Mouse (Mus musculus) midbrain, embryonic 10.5 days (tissue): ENCODE measurements around the gene Prkg2. TPM values are rescaled to one million over a fixed set of nuclear protein-coding genes. Genes with fewer than 3 reads are reported as not detected.

Experiments used
- DNase-seq: peaks from one replicate; pipeline ENCODE4 v3.0.0-alpha.2; 2017; ENCODE audit warnings: low spot score
- H3K27ac ChIP-seq: fragments of 300-500 bp; sonication (generic); replicated peaks from 2 replicates; pipeline ENCODE4 v1.5.1; 2016; ENCODE audit warnings: mild to moderate bottlenecking
- H3K27me3 ChIP-seq: fragments of 300-500 bp; sonication (generic); 2 replicates; pipeline ENCODE4 v1.6.1; 2016; ENCODE audit warnings: low read depth, mild to moderate bottlenecking; ENCODE audit not compliant: poor library complexity, severe bottlenecking
- H3K36me3 ChIP-seq: fragments of 300-500 bp; sonication (generic); 2 replicates; pipeline ENCODE4 v1.6.1; 2016; ENCODE audit warnings: mild to moderate bottlenecking, moderate library complexity
- H3K4me1 ChIP-seq: fragments of 300-500 bp; sonication (generic); 2 replicates; pipeline ENCODE4 v1.6.1; 2016
- H3K4me3 ChIP-seq: fragments of 300-500 bp; sonication (generic); 2 replicates; pipeline ENCODE4 v1.5.1; 2016; ENCODE audit warnings: mild to moderate bottlenecking, moderate library complexity
- H3K9me3 ChIP-seq: fragments of 300-500 bp; sonication (generic); replicated peaks from 2 replicates; pipeline ENCODE4 v1.6.1; 2016; ENCODE audit warnings: mild to moderate bottlenecking
- WGBS: fragments of 180-500 bp; shearing (Covaris S2); methylation state at CpG from one replicate; pipeline ENCODE4 v1.1.7; 2016; 5-methylcytosine and 5-hydroxymethylcytosine counted together
- polyA plus RNA-seq: library from polyadenylated mRNA; unstranded; fragments of >200 nt; fragmentation: Nextera tagmentation; extraction: Ambion mirVana; gene quantifications from 2 replicates; pipeline ENCODE4 v1.2.1, GENCODE M21; 2016

Prkg2 gene
- polyA plus RNA-seq, 1 experiment from 2014 or later, result 0.90 TPM

DNA sequence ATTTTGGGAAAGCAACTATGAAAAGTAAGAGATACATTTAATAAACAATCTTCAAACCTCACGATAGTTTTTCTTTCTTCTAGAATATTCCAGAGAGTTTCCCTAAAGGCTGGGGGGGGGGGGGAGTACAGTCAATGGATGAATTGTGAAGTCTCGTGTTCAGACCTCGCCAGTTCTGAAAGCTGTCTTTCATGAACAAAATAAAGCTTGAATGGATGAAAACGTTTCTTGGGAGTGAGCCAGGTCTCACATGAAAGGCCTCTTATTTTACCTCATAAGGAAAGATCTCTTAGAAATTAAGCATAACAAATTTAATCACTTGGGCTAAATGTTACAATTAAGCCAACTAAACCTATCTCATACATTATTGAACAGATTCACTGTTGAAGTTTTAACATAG is 72.0 kb downstream of the Prkg2 start:
- peaks cover 7% of the 10 kb centered on the region; the same call in 1 of the 2 replicates for H3K4me1 ChIP-seq
- no peaks in the 10 kb centered on the region for H3K36me3 ChIP-seq
- H3K27me3 ChIP-seq, result no peaks in the 10 kb centered on the region
- H3K9me3 ChIP-seq, result no peaks in the 10 kb centered on the region
- no peak overlapping the region for H3K27ac ChIP-seq
- no peak for DNase-seq
- WGBS, result 77% methylated on average over 4 of the region's 4 CpGs
- H3K4me3 ChIP-seq, result no peak overlapping the region

DNA sequence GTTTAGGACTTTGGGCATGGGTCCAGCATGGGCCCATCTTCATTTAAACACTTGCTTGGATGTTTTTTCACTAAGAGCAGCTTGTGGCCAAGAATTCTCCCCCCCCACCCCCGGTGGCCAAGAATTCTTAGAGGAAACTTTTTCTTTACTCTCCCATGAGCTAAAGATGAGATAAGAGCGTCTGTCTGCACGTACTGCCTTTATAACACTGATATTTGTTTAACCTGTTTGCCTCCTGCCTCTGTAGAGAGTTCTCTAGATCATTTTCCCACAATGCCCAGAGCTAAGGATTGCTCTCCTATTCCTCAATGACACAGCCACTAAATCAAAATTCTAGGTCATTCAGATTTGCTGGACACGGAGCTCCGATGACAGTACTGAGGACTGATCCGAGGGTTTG is 72.8 kb downstream of the Prkg2 start:
- DNase-seq, result no peak
- H3K9me3 ChIP-seq, result no peaks in the 10 kb centered on the region
- no peaks in the 10 kb centered on the region for H3K27me3 ChIP-seq
- H3K36me3 ChIP-seq, result no peaks in the 10 kb centered on the region
- no peak overlapping the region for H3K4me3 ChIP-seq
- no peak overlapping the region for H3K27ac ChIP-seq
- 87% methylated on average over 6 of the region's 6 CpGs for WGBS
- peaks cover 7% of the 10 kb centered on the region; the same call in 1 of the 2 replicates for H3K4me1 ChIP-seq

DNA sequence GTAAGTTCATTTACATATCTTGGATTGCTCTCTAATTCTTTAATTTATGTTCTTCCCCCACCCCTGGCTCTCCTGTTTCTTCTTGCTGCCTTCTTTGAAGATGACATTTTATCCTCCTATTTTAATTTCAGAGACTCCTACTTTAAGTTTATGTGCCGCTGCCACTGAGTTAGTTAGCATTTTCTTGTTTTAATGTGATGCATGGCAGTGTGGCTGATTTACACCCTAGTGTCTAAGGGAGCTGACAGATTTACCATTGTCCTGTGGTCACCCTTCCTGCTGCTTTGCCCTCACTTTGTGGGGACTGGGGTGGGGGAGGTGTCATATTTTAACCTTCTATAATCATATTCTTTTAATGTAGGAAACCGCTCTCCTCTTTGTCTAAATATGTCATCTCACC is 74.7 kb downstream of the Prkg2 start:
- H3K27ac ChIP-seq, result 0 out of 2 replicates have a peak overlapping the region, but pooled peaks have one; percentile 46
- H3K4me1 ChIP-seq, result peaks cover 10% of the 10 kb centered on the region; the same call in 1 of the 2 replicates
- no peaks in the 10 kb centered on the region for H3K9me3 ChIP-seq
- 70% methylated on average over 2 of the region's 2 CpGs for WGBS
- DNase-seq, result no peak
- no peaks in the 10 kb centered on the region for H3K27me3 ChIP-seq
- no peaks in the 10 kb centered on the region for H3K36me3 ChIP-seq
- H3K4me3 ChIP-seq, result no peak overlapping the region

DNA sequence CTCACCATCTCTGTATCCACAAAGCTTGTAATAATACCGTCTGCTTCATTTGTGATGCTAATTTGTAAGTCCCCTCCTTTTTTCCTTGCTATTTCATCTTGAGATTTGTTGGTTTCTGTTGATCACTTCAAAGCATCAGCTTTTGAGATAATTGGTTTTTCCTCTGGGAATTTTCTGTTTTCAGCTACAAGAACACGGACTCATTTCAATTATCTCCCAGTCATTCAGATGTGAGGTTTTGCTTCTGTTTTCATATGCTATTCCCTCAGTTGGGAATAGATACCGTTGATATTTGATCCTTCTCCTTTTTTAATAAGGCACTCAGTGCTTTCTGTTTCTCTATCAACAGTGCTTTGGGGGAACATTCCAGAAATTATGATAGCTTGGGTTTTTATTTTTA is 81.6 kb downstream of the Prkg2 start:
- Histone ChIP-seq H3K27me3 (no peaks in the 10 kb centered on the region), H3K4me1 (0 out of 2 replicates have a peak, but pooled peaks cover 4% of the 10 kb centered on the region), H3K36me3 (no peaks in the 10 kb centered on the region), H3K27ac (no peak overlapping the region), H3K4me3 (no peak overlapping the region), H3K9me3 (no peaks in the 10 kb centered on the region)
- 55% methylated on average over 3 of the region's 3 CpGs for WGBS
- no peak for DNase-seq

DNA sequence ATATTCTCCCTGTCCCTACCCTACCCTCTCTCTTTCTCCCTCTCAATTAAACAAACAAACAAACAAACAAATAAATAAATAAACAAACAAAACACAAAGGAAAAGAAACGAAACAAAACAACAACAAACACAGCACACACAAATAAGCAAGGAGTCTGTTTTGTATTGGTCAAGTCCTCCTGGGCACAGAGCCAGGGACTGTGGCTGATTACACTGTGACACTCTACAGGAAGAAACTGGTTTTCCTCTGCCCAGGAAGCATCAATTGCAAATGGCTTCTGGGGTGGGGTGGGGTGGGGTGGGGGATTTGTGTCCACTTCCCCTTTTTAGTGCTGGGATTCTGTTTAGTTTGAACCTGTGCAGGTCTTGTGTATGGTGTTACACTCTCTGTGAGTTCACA is 83.8 kb downstream of the Prkg2 start:
- WGBS, result 56% methylated on average over 1 of the region's 1 CpGs
- Histone ChIP-seq H3K4me1 (no peaks in the 10 kb centered on the region), H3K36me3 (no peaks in the 10 kb centered on the region), H3K27me3 (no peaks in the 10 kb centered on the region), H3K27ac (no peak overlapping the region), H3K9me3 (no peaks in the 10 kb centered on the region), H3K4me3 (no peak overlapping the region)
- no peak for DNase-seq

DNA sequence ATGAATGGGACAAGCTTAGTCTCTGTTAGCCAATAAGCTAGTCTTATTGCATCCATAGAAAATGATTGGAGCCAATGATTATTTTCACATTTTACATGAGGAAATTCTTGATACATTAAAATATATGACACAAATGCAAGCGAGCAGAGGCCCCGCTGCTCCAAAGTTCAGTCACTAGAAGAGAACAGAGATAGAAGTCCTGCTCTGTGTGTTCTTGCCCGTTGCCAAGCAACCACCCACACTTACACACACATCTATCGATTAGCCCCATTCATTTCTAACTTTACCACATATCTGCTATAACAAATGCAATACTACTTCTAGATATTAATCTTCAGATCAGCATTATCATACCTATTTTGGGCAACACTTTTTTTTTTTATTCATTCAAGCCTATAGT is 85.6 kb downstream of the Prkg2 start:
- no peak for DNase-seq
- H3K27ac ChIP-seq, result no peak overlapping the region
- WGBS, result 88% methylated on average over 4 of the region's 4 CpGs
- no peaks in the 10 kb centered on the region for H3K9me3 ChIP-seq
- H3K27me3 ChIP-seq, result no peaks in the 10 kb centered on the region
- H3K36me3 ChIP-seq, result no peaks in the 10 kb centered on the region
- peaks cover 2% of the 10 kb centered on the region; the same call in 1 of the 2 replicates for H3K4me1 ChIP-seq
- no peak overlapping the region for H3K4me3 ChIP-seq

DNA sequence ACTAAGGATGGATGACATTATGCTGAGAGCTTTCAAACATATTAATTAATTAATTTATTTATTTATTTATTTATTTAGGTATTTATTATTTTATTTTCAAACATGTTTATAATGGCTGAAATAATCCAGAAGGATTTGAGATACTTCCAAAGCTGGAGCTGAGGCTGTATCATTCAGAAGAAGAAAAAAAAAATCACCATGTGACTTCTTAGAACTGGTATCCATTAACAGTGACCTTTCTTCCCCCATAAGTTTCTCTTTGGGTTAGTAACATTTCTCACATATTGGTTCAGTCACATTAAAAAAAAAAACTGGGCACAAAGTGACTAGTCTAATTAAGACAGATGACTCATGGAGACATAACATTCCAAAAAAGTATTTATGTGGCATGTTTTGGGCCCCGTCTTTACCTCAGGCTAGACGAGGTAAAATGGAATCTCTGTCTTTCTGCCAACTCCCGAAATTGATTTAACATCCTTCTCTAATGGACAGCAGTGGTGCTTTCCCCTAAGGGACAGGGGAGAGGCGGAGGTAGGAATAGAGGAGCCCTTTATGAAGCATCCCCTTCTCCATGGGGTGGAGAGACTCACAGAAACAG is 86.6 kb downstream of the Prkg2 start:
- Histone ChIP-seq H3K4me3 (no peak overlapping the region), H3K27me3 (no peaks in the 10 kb centered on the region), H3K9me3 (no peaks in the 10 kb centered on the region), H3K36me3 (no peaks in the 10 kb centered on the region), H3K4me1 (peaks cover 2% of the 10 kb centered on the region; the same call in 1 of the 2 replicates), H3K27ac (no peak overlapping the region)
- DNase-seq, result no peak
- WGBS, result 84% methylated on average over 4 of the region's 4 CpGs

DNA sequence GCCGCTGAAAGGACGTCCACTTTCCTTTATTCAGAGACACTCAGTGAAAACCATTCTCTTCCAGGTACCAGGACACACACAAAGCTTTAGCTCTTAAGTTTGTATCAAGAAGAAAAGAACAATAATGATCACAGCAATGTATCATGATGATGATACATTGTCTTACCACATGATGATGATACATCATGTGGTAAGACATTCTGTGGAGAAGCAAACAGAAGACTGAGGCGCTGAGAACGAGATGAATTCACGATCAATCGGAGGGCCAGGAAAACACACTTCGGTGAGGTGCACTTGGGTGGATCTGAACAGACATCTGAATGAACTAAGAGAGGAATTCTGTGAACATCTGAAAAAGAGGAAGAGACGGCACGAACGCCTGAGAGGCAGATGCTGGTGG is 87.4 kb downstream of the Prkg2 start:
- H3K4me3 ChIP-seq, result no peak overlapping the region
- H3K4me1 ChIP-seq, result peaks cover 2% of the 10 kb centered on the region; the same call in 1 of the 2 replicates
- H3K9me3 ChIP-seq, result no peaks in the 10 kb centered on the region
- H3K27me3 ChIP-seq, result no peaks in the 10 kb centered on the region
- no peak overlapping the region for H3K27ac ChIP-seq
- no peaks in the 10 kb centered on the region for H3K36me3 ChIP-seq
- DNase-seq, result no peak
- whole genome bisulfite sequencing, result 93% methylated on average over 10 of the region's 10 CpGs

DNA sequence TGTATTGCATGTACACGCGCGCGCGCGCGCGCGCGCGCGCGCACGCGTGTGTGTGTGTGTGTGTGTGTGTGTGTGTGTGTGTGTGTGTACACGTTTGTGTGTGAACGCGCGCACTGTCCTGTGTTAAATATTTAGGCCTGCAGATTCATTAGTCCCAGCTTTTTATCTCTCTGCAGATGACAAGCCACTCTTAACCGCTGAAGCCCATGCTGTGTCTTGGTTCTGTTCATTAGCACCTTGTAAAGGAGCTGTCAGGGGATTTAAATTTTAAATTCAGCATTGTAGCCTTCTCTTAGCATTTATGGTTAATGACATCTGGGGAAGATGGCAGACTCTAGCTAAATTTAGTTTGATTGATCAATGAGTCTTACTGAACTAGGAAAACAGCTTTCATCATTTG is 90.5 kb downstream of the Prkg2 start:
- WGBS, result 96% methylated on average over 20 of the region's 20 CpGs
- Histone ChIP-seq H3K27me3 (no peaks in the 10 kb centered on the region), H3K4me3 (no peak overlapping the region), H3K36me3 (no peaks in the 10 kb centered on the region), H3K9me3 (no peaks in the 10 kb centered on the region), H3K27ac (no peak overlapping the region), H3K4me1 (peaks cover 2% of the 10 kb centered on the region; the same call in 1 of the 2 replicates)
- DNase-seq, result no peak

DNA sequence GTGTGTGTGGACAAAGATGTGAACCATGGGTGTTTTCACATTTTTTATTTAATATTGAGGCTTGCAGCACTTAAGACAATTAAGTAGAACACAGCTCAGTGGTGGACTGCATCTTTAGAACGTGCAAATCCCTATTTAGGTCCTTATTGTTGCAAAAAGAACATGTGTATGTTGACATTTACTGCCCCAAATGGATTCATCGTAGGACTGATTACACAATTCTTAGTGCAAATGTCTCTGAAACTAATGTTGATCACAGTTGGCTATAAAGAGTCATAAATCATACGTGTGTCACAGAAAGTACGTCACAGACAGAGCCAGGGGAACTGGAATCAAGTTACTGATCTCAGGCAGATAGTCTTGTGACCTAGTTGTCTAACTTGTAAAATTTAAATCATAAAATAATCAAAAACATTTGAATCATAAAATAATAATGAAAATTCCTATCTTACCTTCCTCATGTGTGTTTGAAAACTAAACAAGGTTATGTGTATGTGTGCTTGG is 91.0 kb downstream of the Prkg2 start:
- no peak overlapping the region for H3K27ac ChIP-seq
- no peaks in the 10 kb centered on the region for H3K36me3 ChIP-seq
- DNase-seq, result no peak
- 86% methylated on average over 4 of the region's 4 CpGs for WGBS
- H3K4me1 ChIP-seq, result peaks cover 2% of the 10 kb centered on the region; the same call in 1 of the 2 replicates
- H3K27me3 ChIP-seq, result no peaks in the 10 kb centered on the region
- H3K9me3 ChIP-seq, result no peaks in the 10 kb centered on the region
- no peak overlapping the region for H3K4me3 ChIP-seq

DNA sequence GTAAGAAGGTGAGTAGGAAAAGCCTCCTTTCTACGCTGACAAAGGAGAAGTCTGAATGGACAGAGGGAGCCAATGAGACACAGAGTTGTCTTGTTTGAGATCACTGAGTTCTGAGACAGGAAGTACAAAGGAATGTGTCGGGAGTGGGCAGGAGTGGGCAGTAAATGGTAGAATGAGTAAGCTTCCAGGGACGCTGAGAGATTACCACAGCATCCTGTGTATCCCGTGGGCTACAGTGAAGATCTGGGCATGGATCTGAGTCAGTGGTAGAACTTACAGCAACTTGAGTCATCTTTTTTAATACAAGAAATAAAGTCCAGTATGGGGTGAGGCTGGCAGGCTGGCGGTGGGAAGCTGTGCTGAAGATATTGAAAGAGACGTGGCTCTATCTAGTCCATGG is 93.4 kb downstream of the Prkg2 start:
- Histone ChIP-seq H3K4me3 (no peak overlapping the region), H3K4me1 (peaks cover 7% of the 10 kb centered on the region), H3K27ac (no peak overlapping the region), H3K36me3 (no peaks in the 10 kb centered on the region), H3K9me3 (no peaks in the 10 kb centered on the region), H3K27me3 (no peaks in the 10 kb centered on the region)
- DNase-seq, result no peak
- 73% methylated on average over 6 of the region's 6 CpGs for WGBS

DNA sequence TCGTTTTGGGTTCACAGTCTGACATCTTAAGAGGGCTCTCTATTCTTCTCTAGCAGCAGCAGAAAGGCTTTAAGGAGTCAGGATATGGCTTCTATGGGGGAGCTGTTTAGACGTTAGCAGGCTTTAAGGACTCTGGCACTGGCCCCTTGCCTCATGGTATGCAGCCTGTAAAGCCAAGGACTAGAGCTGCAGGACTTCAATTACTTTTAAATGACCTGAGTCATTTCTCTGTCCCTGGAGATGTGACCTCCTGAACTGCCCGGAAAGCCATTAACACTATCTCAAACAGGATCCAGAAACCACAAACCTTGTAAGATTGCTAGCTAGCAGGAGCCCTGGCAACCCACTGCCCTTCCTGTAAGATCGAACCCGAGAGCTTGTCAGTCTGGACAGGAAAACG is 96.4 kb downstream of the Prkg2 start:
- Histone ChIP-seq H3K4me1 (peaks cover 5% of the 10 kb centered on the region; the same call in 1 of the 2 replicates), H3K27me3 (no peaks in the 10 kb centered on the region), H3K9me3 (no peaks in the 10 kb centered on the region), H3K27ac (no peak overlapping the region), H3K4me3 (no peak overlapping the region), H3K36me3 (no peaks in the 10 kb centered on the region)
- WGBS, result 41% methylated on average over 6 of the region's 6 CpGs
- DNase-seq, result no peak

DNA sequence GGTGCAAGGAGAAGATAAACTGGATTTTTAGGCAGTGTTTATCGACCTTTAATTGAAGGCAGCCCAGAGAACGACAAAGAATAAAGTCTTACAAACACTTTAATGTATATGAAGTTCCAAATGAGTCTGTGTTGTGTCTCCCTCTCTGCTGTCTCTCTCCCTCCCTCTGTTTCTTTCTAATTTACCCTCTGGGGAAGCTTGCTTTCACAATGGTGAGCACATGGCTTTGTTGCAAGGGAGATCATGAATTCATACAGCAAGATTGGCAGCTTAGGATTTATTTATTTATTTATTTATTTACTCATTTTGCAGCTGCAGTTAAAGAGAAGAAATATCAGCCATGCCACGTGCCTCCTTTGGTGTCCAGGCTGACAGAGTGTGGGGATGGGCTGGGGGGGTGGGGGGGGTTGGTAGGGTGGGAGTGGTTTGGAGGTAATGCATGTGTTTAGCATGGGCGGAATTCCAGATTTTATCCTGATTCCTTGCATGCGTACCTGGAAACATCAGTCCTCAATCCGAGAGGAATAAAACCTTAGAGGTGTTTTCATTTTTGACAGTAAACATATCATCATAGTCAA is 97.4 kb downstream of the Prkg2 start:
- no peaks in the 10 kb centered on the region for H3K9me3 ChIP-seq
- WGBS, result 81% methylated on average over 6 of the region's 6 CpGs
- H3K4me1 ChIP-seq, result peaks cover 5% of the 10 kb centered on the region; the same call in 1 of the 2 replicates
- DNase-seq, result no peak
- no peak overlapping the region for H3K27ac ChIP-seq
- H3K27me3 ChIP-seq, result no peaks in the 10 kb centered on the region
- no peak overlapping the region for H3K4me3 ChIP-seq
- H3K36me3 ChIP-seq, result no peaks in the 10 kb centered on the region
